Mouse (Mus musculus) heart, adult 10 weeks (tissue): ENCODE data around the gene Ppp4r3a. TPM values are rescaled to one million over a fixed set of nuclear protein-coding genes. Genes with fewer than 3 reads are reported as not detected.

Source experiments
- polyA plus RNA-seq: library from polyadenylated mRNA; stranded (reverse); fragments of 350-450 nt; fragmentation: Illumina TruSeq; extraction: RNeasy Lipid Tissue Mini Kit (QIAGEN cat#74804); gene quantifications from one replicate; pipeline ENCODE4 v1.2.3, GENCODE M21; 2014; ENCODE audit warnings: low read depth, low replicate concordance

Gene Ppp4r3a
- polyA plus RNA-seq, result 27.2 TPM

DNA sequence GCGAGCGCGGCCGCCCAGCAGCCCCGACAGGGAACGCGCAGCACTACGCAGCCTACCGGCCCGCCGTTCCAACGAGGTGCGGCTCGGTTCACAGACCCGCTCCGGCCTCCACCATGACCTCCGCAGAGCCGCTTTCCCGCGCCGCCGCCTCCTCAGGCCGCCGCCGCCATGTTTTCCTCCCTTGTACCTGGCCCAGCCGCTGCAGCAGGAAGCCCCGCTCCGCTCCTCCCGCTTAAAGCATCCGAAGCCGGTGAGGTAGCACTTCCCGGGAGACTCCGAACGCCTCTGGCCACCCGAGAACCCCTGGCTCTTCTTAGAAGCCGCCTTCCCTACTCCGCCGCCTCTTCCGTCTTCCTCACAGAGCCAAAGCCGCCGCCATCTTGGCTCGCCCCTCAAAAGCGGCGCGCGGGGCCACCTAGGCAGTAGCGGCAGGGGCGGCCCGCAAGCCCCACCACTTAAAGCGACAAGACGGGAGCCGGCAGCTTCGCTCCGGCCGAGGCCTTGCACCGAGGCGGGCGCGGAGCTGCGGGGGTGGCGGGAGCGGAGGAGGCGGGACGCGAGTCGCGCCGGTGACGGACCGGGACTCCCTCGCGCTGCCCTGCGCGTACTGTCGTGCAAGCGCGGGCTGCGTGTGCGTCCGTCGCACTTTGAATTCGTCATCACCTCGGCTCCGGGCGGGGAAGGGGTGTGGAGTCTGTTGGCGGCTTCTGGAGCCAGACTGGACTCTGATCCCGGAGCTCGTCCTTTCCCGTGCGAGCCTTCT is at the start of gene Ppp4r3a:
TSS of gene Ppp4r3a (minus strand) at position 627 of the 763 bp plus-strand sequence.

DNA sequence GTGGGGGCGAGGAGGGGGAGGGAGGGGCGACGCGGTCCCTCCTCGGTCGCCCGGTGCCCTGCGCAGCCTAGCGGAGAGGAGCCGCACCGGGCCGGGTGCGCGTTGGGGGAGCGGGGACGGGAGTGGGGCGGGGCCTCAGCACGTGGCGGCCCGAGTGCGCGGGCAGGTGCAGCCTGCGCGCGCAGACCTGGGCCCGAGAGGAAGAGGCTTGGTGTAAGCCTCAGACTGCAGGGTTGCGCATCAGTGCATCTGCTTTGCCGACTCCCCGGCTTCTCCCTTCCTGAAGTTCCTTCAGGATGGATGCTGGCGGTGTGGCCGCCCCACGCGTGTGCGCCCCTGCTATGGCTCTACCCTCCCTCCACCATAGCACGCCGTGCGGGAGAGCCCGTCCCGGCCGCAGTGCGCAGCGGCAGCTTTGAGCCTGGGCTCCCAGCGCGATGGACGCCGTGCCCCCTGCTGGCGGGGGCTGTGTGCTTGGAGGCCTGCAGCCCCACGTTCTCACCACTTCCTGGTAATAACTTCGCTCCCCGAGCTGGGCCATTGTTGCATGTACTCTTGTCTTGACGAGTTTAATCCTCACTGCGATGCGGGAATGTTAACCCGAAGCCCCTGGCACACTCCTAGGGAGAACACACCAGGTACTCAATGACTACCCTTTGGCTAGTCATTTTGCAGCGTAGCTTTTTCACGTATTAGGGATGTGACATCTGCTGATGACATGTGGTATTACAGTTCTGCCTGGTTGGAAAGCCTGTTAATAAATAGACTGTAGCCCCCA is 54.4 kb downstream of the Ppp4r3a start, which contains the start of gene Ccdc88c:
TSS of gene Ccdc88c (minus strand) at position 103 of the 778 bp plus-strand sequence.

Other genes starting within 250 kb of the Ppp4r3a start
- gene Gpr68, start 175.5 kb downstream of the Ppp4r3a start, polyA plus RNA-seq, result 0.18 TPM
- gene Ccdc88c, start 54.6 kb downstream of the Ppp4r3a start, polyA plus RNA-seq, result 3.2 TPM